Mouse (Mus musculus) E14TG2a.4 (cell line): Measurements from ENCODE around the gene Map3k4.

Source experiments
- CTCF ChIP-seq: conservative IDR thresholded peaks from 2 replicates; pipeline ENCODE4 v1.5.1; 2014; ENCODE audit warnings: low read length
- NANOG ChIP-seq: IDR thresholded peaks from 2 replicates; pipeline ENCODE4 v1.6.1; 2014; ENCODE audit warnings: borderline replicate concordance, low read length, mixed read lengths
- POU5F1 ChIP-seq: IDR thresholded peaks from 2 replicates; pipeline ENCODE4 v1.6.1; 2014; ENCODE audit warnings: low read length, borderline replicate concordance

DNA sequence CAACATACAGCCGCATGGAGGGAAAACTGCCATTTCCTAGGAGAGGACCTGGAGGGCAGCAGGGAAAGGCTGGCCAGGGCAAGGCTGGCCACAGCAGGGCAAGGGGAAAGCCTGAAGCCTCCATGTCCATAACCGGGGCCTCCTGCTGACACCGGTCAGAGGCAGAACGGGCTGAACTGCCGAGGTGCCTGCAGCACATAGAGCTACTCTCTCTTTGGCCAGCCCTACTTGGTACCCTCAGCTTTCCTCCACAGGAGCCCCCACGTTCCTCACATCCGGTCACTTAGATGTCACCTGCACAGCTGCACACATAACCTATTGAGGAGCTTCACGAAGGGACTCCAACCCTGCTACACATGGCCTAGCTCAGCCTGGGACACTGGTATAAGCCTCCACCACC lies 9.5 kb downstream of the Map3k4 start:
- no peak for TF ChIP-seq CTCF
- TF ChIP-seq POU5F1 = no peak
- no peak for TF ChIP-seq NANOG
